Mouse (Mus musculus): Measurements from ENCODE around the gene Evi2a. TPM values are rescaled to one million over a fixed set of nuclear protein-coding genes. Genes with fewer than 3 reads are reported as not detected.

Gene Evi2a
- 2.3 and 2.7 TPM in 2 replicates for total RNA-seq (2014; rRNA removed)
- polyA plus RNA-seq (2015; fragmentation: Nextera tagmentation; extraction: Ambion mirVana), result 4.0 and 4.7 TPM in 2 replicates

DNA sequence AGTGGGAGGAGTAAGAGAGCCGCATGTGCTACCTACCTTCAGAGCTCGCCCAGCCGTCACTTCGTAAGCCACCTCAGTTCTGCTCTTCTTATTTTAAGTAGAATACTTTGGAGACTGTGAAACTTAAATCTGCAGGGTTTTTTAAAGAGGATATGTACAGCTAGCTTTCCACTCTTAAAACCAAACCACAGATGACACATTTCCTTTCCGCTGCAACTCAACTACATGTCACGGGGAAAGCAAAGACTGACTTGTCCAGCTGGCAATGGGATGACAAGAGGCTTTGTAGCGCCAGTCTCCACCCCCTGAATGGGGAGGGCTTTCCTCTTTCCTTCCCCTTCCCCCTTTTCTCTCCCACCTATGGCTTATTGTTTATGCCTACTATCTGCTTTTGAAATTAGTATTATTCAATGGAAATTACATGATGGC lies at the start of gene Evi2a, which contains the start of gene Evi2:
Gene Evi2a, minus strand, starts transcription at position 277 of the 429 bp plus-strand sequence.
Gene Evi2, minus strand, starts transcription at position 257 of the 429 bp plus-strand sequence.
- no peak for DNase-seq (ENCODE audit: low spot score)
- no peak within 1 kb of the TSS for H3K27ac ChIP-seq (ENCODE audit: low read depth, low read length)
- TF ChIP-seq CTCF (IDR thresholded peaks at IDR 0.05), result no peak
- H3K9me3 ChIP-seq (ENCODE audit: low read length), result no peaks in the 10 kb centered on the region
- H3K4me1 ChIP-seq (ENCODE audit: insufficient read depth, low read length), result no peaks in the 10 kb centered on the region
- ATAC-seq (ENCODE audit: low FRiP score), result no peak
- H3K9ac ChIP-seq (replicated peaks; ENCODE audit: low read length, poor library complexity, severe bottlenecking), result no peak within 1 kb of the TSS
- H3K4me2 ChIP-seq (ENCODE audit: low read depth, low read length, poor library complexity, severe bottlenecking), result no peak within 1 kb of the TSS
- WGBS, result 76% methylated on average over 7 of the region's 7 CpGs
- H3K27me3 ChIP-seq (ENCODE audit: insufficient read depth, low read length), result no peaks in the 10 kb centered on the region
- H3K36me3 ChIP-seq (ENCODE audit: insufficient read depth, low read length), result peaks cover 6% of the 10 kb centered on the region; the same call in 1 of the 2 replicates
- no peak within 1 kb of the TSS for H3K4me3 ChIP-seq (ENCODE audit: low read depth, low read length)

- no peak for ATAC-seq (ENCODE audit: low FRiP score)
- peak; percentile 90 for TF ChIP-seq CTCF (IDR thresholded peaks at IDR 0.05)
- Histone ChIP-seq H3K27ac (ENCODE audit: low read depth, low read length) (peak overlapping the region; percentile 62; the same call in 1 of the 2 replicates), H3K27me3 (ENCODE audit: insufficient read depth, low read length) (no peaks in the 10 kb centered on the region), H3K9me3 (ENCODE audit: low read length) (no peaks in the 10 kb centered on the region), H3K4me3 (ENCODE audit: low read depth, low read length) (no peak overlapping the region), H3K9ac (replicated peaks; ENCODE audit: low read length, poor library complexity, severe bottlenecking) (no peak overlapping the region), H3K4me1 (ENCODE audit: insufficient read depth, low read length) (no peaks in the 10 kb centered on the region), H3K36me3 (ENCODE audit: insufficient read depth, low read length) (peaks cover 26% of the 10 kb centered on the region), H3K4me2 (ENCODE audit: low read depth, low read length, poor library complexity, severe bottlenecking) (no peak overlapping the region)
- 40% methylated on average over 5 of the region's 5 CpGs for WGBS
- peak; percentile 83 for DNase-seq (ENCODE audit: low spot score)
These were observed 47.3 kb upstream of the Evi2a start for GRCm38 (mm10) chr11:79577741-79578140.

GRCm38 (mm10) chr11:79575383-79576073 lies 45.1 kb upstream of the Evi2a start:
- Histone ChIP-seq H3K9ac (replicated peaks; ENCODE audit: low read length, poor library complexity, severe bottlenecking) (no peak overlapping the region), H3K27me3 (ENCODE audit: insufficient read depth, low read length) (no peaks in the 10 kb centered on the region), H3K4me1 (ENCODE audit: insufficient read depth, low read length) (no peaks in the 10 kb centered on the region), H3K4me3 (ENCODE audit: low read depth, low read length) (no peak overlapping the region), H3K4me2 (ENCODE audit: low read depth, low read length, poor library complexity, severe bottlenecking) (no peak overlapping the region), H3K27ac (ENCODE audit: low read depth, low read length) (no peak overlapping the region), H3K9me3 (ENCODE audit: low read length) (no peaks in the 10 kb centered on the region), H3K36me3 (ENCODE audit: insufficient read depth, low read length) (peaks cover 29% of the 10 kb centered on the region)
- no peak for DNase-seq (ENCODE audit: low spot score)
- no peak for TF ChIP-seq CTCF (IDR thresholded peaks at IDR 0.05)
- no peak for ATAC-seq (ENCODE audit: low FRiP score)
- 90% methylated on average over 14 of the region's 14 CpGs for WGBS

- H3K36me3 ChIP-seq (ENCODE audit: insufficient read depth, low read length), result peaks cover 32% of the 10 kb centered on the region
- WGBS, result 69% methylated on average over 3 of the region's 3 CpGs
- H3K4me3 ChIP-seq (ENCODE audit: low read depth, low read length), result no peak overlapping the region
- no peak for TF ChIP-seq CTCF (IDR thresholded peaks at IDR 0.05)
- H3K9me3 ChIP-seq (ENCODE audit: low read length), result no peaks in the 10 kb centered on the region
- ATAC-seq (ENCODE audit: low FRiP score) (no peak), DNase-seq (ENCODE audit: low spot score) (no peak)
- H3K4me1 ChIP-seq (ENCODE audit: insufficient read depth, low read length), result no peaks in the 10 kb centered on the region
- no peak overlapping the region for H3K4me2 ChIP-seq (ENCODE audit: low read depth, low read length, poor library complexity, severe bottlenecking)
- no peaks in the 10 kb centered on the region for H3K27me3 ChIP-seq (ENCODE audit: insufficient read depth, low read length)
- H3K9ac ChIP-seq (replicated peaks; ENCODE audit: low read length, poor library complexity, severe bottlenecking), result no peak overlapping the region
- no peak overlapping the region for H3K27ac ChIP-seq (ENCODE audit: low read depth, low read length)
These were observed 43.4 kb upstream of the Evi2a start for GRCm38 (mm10) chr11:79573836-79574235.

GRCm38 (mm10) chr11:79570319-79570718 lies 39.9 kb upstream of the Evi2a start:
- Histone ChIP-seq H3K36me3 (ENCODE audit: insufficient read depth, low read length) (peaks cover 53% of the 10 kb centered on the region), H3K4me2 (ENCODE audit: low read depth, low read length, poor library complexity, severe bottlenecking) (no peak overlapping the region), H3K4me1 (ENCODE audit: insufficient read depth, low read length) (no peaks in the 10 kb centered on the region), H3K27me3 (ENCODE audit: insufficient read depth, low read length) (no peaks in the 10 kb centered on the region), H3K9me3 (ENCODE audit: low read length) (no peaks in the 10 kb centered on the region), H3K4me3 (ENCODE audit: low read depth, low read length) (no peak overlapping the region), H3K27ac (ENCODE audit: low read depth, low read length) (no peak overlapping the region), H3K9ac (replicated peaks; ENCODE audit: low read length, poor library complexity, severe bottlenecking) (no peak overlapping the region)
- 94% methylated on average over 2 of the region's 2 CpGs for WGBS
- TF ChIP-seq CTCF (IDR thresholded peaks at IDR 0.05), result no peak
- ATAC-seq (ENCODE audit: low FRiP score), result no peak
- DNase-seq (ENCODE audit: low spot score), result no peak

- H3K27ac ChIP-seq (ENCODE audit: low read depth, low read length), result no peak overlapping the region
- H3K4me2 ChIP-seq (ENCODE audit: low read depth, low read length, poor library complexity, severe bottlenecking), result no peak overlapping the region
- H3K36me3 ChIP-seq (ENCODE audit: insufficient read depth, low read length), result peaks cover 48% of the 10 kb centered on the region
- H3K27me3 ChIP-seq (ENCODE audit: insufficient read depth, low read length), result no peaks in the 10 kb centered on the region
- no peak overlapping the region for H3K9ac ChIP-seq (replicated peaks; ENCODE audit: low read length, poor library complexity, severe bottlenecking)
- ATAC-seq (ENCODE audit: low FRiP score) (no peak), DNase-seq (ENCODE audit: low spot score) (no peak)
- H3K9me3 ChIP-seq (ENCODE audit: low read length), result no peaks in the 10 kb centered on the region
- no peaks in the 10 kb centered on the region for H3K4me1 ChIP-seq (ENCODE audit: insufficient read depth, low read length)
- H3K4me3 ChIP-seq (ENCODE audit: low read depth, low read length), result no peak overlapping the region
- no peak for TF ChIP-seq CTCF (IDR thresholded peaks at IDR 0.05)
- WGBS, result 91% methylated on average over 11 of the region's 11 CpGs
These were observed 37.9 kb upstream of the Evi2a start for GRCm38 (mm10) chr11:79568197-79568911.

All from midbrain, postnatal 0 days (tissue).